Mouse (Mus musculus): ENCODE measurements around the gene Ttc13. TPM values are rescaled to one million over a fixed set of nuclear protein-coding genes. Genes with fewer than 3 reads are reported as not detected.
A peak's percentile ranks its signal among the peaks of the same experiment; 100 is the strongest.

Ttc13 gene
- polyA plus RNA-seq (2012; ENCODE audit: insufficient read depth, low replicate concordance), result 0.69 and 5.4 TPM in 2 replicates

DNA sequence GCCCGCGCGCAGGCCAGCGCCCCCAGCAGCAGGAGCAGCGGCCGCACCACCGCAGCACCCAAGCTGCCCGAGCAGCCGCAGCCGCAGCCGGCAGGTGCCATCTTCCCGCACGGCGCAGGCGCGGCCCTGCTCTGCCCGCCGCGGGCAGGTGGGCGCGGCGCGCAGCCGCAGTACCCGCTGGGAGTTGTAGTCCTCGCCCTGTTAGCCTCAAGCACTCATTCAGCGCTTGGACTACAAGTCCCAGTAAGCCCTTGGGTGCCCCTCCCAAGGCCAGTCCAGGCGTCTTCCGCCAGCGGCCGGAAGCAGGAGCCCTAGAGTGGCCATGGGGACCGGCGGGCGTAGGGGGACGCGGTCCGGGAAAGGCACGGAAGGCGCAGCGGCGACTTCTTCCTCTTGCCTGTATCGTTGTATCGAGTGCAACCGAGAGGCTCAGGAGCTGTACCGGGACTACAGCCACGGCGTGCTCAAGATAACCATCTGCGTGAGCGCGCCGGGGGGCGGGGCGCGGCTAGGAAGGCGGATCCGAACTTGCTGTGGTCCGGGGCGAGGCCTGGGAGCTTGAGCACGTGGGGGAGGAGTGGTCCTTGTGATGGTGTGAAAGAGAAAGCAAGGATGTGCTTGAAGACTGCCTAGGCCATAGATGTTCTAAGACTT is at the start of gene Ttc13, which contains the start of gene Arv1:
Ttc13 (minus strand) TSS at position 122 of the 654 bp plus-strand sequence.
Arv1 (plus strand) TSS at position 278 of the 654 bp plus-strand sequence.
- Histone ChIP-seq H3K9me3 (no peaks in the 10 kb centered on the region), H3K36me3 (replicated peaks; ENCODE audit: low read length) (peaks cover 24% of the 10 kb centered on the region), H3K4me1 (peaks cover 28% of the 10 kb centered on the region), H3K4me3 (replicated peaks) (peak within 1 kb of the TSS; percentile 95), H3K27me3 (replicated peaks) (no peaks in the 10 kb centered on the region)
- TF ChIP-seq GATA1 (IDR thresholded peaks at IDR 0.05; ENCODE audit: borderline replicate concordance, low read length), result no peak
- no peak for TF ChIP-seq FLI1 (IDR thresholded peaks at IDR 0.05; ENCODE audit: low read length)

DNA sequence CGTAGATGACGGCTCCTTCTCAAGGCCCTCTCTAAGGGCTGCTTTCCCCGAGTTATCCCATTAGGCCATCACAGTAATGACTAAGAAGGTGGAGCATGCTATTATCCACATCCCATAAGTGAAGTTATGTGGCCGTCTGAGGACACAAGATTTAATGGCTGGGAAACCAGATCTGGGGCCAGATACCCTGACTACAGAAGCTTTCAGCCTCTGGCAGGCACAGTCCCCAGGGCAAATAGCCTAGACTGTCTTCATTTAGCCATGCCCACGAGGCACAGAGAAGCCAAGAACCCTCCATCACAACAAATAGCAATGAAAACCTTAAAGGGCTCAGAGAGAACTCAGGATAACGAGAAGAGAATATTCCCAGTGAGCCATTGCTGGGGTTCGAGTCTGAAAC is 41.3 kb upstream of the Ttc13 start:
- peaks cover 24% of the 10 kb centered on the region for H3K9me3 ChIP-seq
- TF ChIP-seq GATA1 (IDR thresholded peaks at IDR 0.05; ENCODE audit: borderline replicate concordance, low read length) (no peak), FLI1 (IDR thresholded peaks at IDR 0.05; ENCODE audit: low read length) (no peak)
- H3K36me3 ChIP-seq (replicated peaks; ENCODE audit: low read length), result no peaks in the 10 kb centered on the region
- H3K4me3 ChIP-seq (replicated peaks), result no peak overlapping the region
- H3K27me3 ChIP-seq (replicated peaks), result peaks cover 51% of the 10 kb centered on the region
- peaks cover 7% of the 10 kb centered on the region for H3K4me1 ChIP-seq

GRCm38 (mm10) chr8:124758544-124758943 is 36.8 kb upstream of the Ttc13 start:
- H3K4me3 ChIP-seq (replicated peaks), result no peak overlapping the region
- H3K9me3 ChIP-seq, result peaks cover 24% of the 10 kb centered on the region
- no peak for TF ChIP-seq FLI1 (IDR thresholded peaks at IDR 0.05; ENCODE audit: low read length)
- TF ChIP-seq GATA1 (IDR thresholded peaks at IDR 0.05; ENCODE audit: borderline replicate concordance, low read length), result no peak
- H3K4me1 ChIP-seq, result no peaks in the 10 kb centered on the region
- no peaks in the 10 kb centered on the region for H3K36me3 ChIP-seq (replicated peaks; ENCODE audit: low read length)
- peaks cover 71% of the 10 kb centered on the region for H3K27me3 ChIP-seq (replicated peaks)

GRCm38 (mm10) chr8:124756601-124757000 is 34.8 kb upstream of the Ttc13 start:
- TF ChIP-seq GATA1 (IDR thresholded peaks at IDR 0.05; ENCODE audit: borderline replicate concordance, low read length) (no peak), FLI1 (IDR thresholded peaks at IDR 0.05; ENCODE audit: low read length) (no peak)
- peaks cover 7% of the 10 kb centered on the region for H3K4me1 ChIP-seq
- H3K27me3 ChIP-seq (replicated peaks), result peaks cover 75% of the 10 kb centered on the region
- H3K4me3 ChIP-seq (replicated peaks), result no peak overlapping the region
- peaks cover 24% of the 10 kb centered on the region for H3K9me3 ChIP-seq
- H3K36me3 ChIP-seq (replicated peaks; ENCODE audit: low read length), result no peaks in the 10 kb centered on the region

DNA sequence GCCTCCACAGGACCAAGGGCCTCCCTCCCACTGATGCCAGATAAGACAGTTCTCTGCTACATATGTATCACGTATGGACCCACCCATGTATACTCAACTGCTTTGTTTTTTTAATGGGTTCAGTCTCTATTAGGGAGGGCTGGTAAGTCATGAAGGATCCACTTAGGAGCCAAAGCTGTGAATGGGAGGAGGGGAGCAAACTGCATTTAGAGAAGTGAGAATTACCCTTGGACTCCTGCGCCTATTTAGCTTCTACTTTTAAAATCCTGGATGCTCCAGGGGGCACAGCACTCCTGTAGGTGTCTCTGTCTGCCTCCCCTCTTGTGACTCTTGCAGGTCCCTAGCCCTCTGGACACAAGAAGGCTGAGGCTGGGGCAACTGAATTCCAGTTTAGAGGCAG is 34.4 kb upstream of the Ttc13 start:
- H3K9me3 ChIP-seq, result peaks cover 24% of the 10 kb centered on the region
- no peaks in the 10 kb centered on the region for H3K36me3 ChIP-seq (replicated peaks; ENCODE audit: low read length)
- H3K4me3 ChIP-seq (replicated peaks), result no peak overlapping the region
- H3K4me1 ChIP-seq, result peaks cover 11% of the 10 kb centered on the region
- H3K27me3 ChIP-seq (replicated peaks), result peaks cover 76% of the 10 kb centered on the region
- TF ChIP-seq GATA1 (IDR thresholded peaks at IDR 0.05; ENCODE audit: borderline replicate concordance, low read length), result no peak
- no peak for TF ChIP-seq FLI1 (IDR thresholded peaks at IDR 0.05; ENCODE audit: low read length)

DNA sequence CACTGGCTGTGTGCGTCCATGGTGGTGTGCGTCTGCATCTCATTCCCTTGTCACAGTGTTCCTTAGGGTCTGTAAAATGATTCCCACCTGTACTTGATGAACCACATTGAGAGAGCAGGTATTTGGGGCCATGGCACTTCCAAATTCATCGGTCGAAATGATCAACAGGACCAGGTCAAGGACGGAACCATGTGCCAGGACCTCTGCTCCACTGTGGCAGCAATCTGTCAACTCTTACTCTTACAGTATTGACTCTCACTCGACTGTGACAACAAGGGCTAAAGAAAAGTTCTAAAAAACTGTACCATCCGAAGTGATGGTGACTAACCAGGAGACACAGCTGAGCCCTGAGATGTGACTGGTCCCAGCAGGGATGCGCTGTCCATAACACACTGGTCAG is 33.7 kb upstream of the Ttc13 start:
- Histone ChIP-seq H3K4me3 (replicated peaks) (no peak overlapping the region), H3K27me3 (replicated peaks) (peaks cover 79% of the 10 kb centered on the region), H3K4me1 (peaks cover 15% of the 10 kb centered on the region), H3K36me3 (replicated peaks; ENCODE audit: low read length) (no peaks in the 10 kb centered on the region), H3K9me3 (peaks cover 20% of the 10 kb centered on the region)
- TF ChIP-seq GATA1 (IDR thresholded peaks at IDR 0.05; ENCODE audit: borderline replicate concordance, low read length), result no peak
- TF ChIP-seq FLI1 (IDR thresholded peaks at IDR 0.05; ENCODE audit: low read length), result no peak

DNA sequence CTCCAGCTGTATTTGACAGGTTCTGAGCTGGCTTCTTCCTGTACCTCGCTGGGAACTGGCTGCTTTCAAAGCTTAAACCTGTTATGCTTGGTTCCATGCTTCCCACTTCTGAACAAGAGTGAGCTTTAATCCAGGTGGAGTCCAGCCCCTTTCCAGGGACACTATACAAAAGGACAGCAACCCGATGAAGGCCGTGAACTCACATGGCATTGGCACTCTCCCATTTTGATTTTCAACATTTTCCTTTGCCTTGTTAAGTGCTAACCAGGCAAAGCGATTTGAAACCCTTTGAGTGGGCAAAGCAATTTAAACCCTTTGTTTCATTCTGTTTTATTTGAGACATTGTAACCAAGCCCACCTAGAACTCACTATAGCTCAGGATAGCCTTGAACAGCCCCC is 33.0 kb upstream of the Ttc13 start:
- Histone ChIP-seq H3K27me3 (replicated peaks) (peaks cover 81% of the 10 kb centered on the region), H3K36me3 (replicated peaks; ENCODE audit: low read length) (no peaks in the 10 kb centered on the region), H3K4me1 (peaks cover 15% of the 10 kb centered on the region), H3K4me3 (replicated peaks) (no peak overlapping the region), H3K9me3 (peaks cover 17% of the 10 kb centered on the region)
- TF ChIP-seq FLI1 (IDR thresholded peaks at IDR 0.05; ENCODE audit: low read length) (no peak), GATA1 (IDR thresholded peaks at IDR 0.05; ENCODE audit: borderline replicate concordance, low read length) (no peak)

GRCm38 (mm10) chr8:124754101-124754791 is 32.5 kb upstream of the Ttc13 start:
- H3K36me3 ChIP-seq (replicated peaks; ENCODE audit: low read length), result no peaks in the 10 kb centered on the region
- no peak for TF ChIP-seq FLI1 (IDR thresholded peaks at IDR 0.05; ENCODE audit: low read length)
- no peak for TF ChIP-seq GATA1 (IDR thresholded peaks at IDR 0.05; ENCODE audit: borderline replicate concordance, low read length)
- H3K4me1 ChIP-seq, result peaks cover 15% of the 10 kb centered on the region
- peaks cover 17% of the 10 kb centered on the region for H3K9me3 ChIP-seq
- peaks cover 83% of the 10 kb centered on the region for H3K27me3 ChIP-seq (replicated peaks)
- H3K4me3 ChIP-seq (replicated peaks), result no peak overlapping the region

- no peaks in the 10 kb centered on the region for H3K36me3 ChIP-seq (replicated peaks; ENCODE audit: low read length)
- peaks cover 85% of the 10 kb centered on the region for H3K27me3 ChIP-seq (replicated peaks)
- no peak for TF ChIP-seq FLI1 (IDR thresholded peaks at IDR 0.05; ENCODE audit: low read length)
- no peak for TF ChIP-seq GATA1 (IDR thresholded peaks at IDR 0.05; ENCODE audit: borderline replicate concordance, low read length)
- no peak overlapping the region for H3K4me3 ChIP-seq (replicated peaks)
- H3K4me1 ChIP-seq, result peaks cover 15% of the 10 kb centered on the region
- H3K9me3 ChIP-seq, result peaks cover 13% of the 10 kb centered on the region
These were observed 30.6 kb upstream of the Ttc13 start for GRCm38 (mm10) chr8:124752325-124752862.

- H3K9me3 ChIP-seq, result peaks cover 13% of the 10 kb centered on the region
- H3K36me3 ChIP-seq (replicated peaks; ENCODE audit: low read length), result no peaks in the 10 kb centered on the region
- H3K4me3 ChIP-seq (replicated peaks), result peak within 1 kb of the TSS; percentile 90
- no peak for TF ChIP-seq FLI1 (IDR thresholded peaks at IDR 0.05; ENCODE audit: low read length)
- TF ChIP-seq GATA1 (IDR thresholded peaks at IDR 0.05; ENCODE audit: borderline replicate concordance, low read length), result no peak
- H3K27me3 ChIP-seq (replicated peaks), result peaks cover 86% of the 10 kb centered on the region
- H3K4me1 ChIP-seq, result peaks cover 15% of the 10 kb centered on the region
These were observed 30.0 kb upstream of the Ttc13 start, which contains the start of gene Fam89a for GRCm38 (mm10) chr8:124751709-124752173. Gene Fam89a (minus strand): TSS chr8:124751832.

All from megakaryocyte, embryonic 14.5 days (primary cell).